Mouse (Mus musculus) neural tube, embryonic 14.5 days (tissue): ENCODE measurements around the gene Apobec2. TPM values are rescaled to one million over a fixed set of nuclear protein-coding genes. Genes with fewer than 3 reads are reported as not detected.
A peak's percentile ranks its signal among the peaks of the same experiment; 100 is the strongest.
"Not testable (repeated sequence)": the region's sequence is repeated elsewhere in the genome, so short reads cannot be mapped to it uniquely, and the experiment has no call there.

Experiments used
- ATAC-seq: fragments of 200-750 bp; cut with Nextera tagmentation; 2 replicates; pipeline ENCODE4 v1.8.0; 2017; ENCODE audit warnings: low read depth, mild to moderate bottlenecking, moderate TSS enrichment, moderate library complexity
- H3K27ac ChIP-seq: fragments of 300-500 bp; sonication (generic); 2 replicates; pipeline ENCODE4 v1.5.1; 2014; ENCODE audit warnings: low read depth, mild to moderate bottlenecking, control low read depth, low read length, moderate library complexity, mixed read lengths
- H3K27me3 ChIP-seq: fragments of 300-500 bp; sonication (generic); 2 replicates; pipeline ENCODE4 v1.6.1; 2014; ENCODE audit warnings: low read length; ENCODE audit not compliant: control insufficient read depth, insufficient read depth
- H3K36me3 ChIP-seq: fragments of 300-500 bp; sonication (generic); 2 replicates; pipeline ENCODE4 v1.6.1; 2014; ENCODE audit warnings: low read length, mixed read lengths; ENCODE audit not compliant: control insufficient read depth, insufficient read depth
- H3K4me1 ChIP-seq: fragments of 300-500 bp; sonication (generic); 2 replicates; pipeline ENCODE4 v1.6.1; 2014; ENCODE audit warnings: low read length; ENCODE audit not compliant: control insufficient read depth, insufficient read depth
- H3K4me2 ChIP-seq: fragments of 300-500 bp; sonication (generic); 2 replicates; pipeline ENCODE4 v1.6.1; 2014; ENCODE audit warnings: mild to moderate bottlenecking, low read depth, low read length, control low read depth
- H3K4me3 ChIP-seq: fragments of 300-500 bp; sonication (generic); 2 replicates; pipeline ENCODE4 v1.5.1; 2014; ENCODE audit warnings: low read depth, low read length, control low read depth, mixed read lengths
- H3K9ac ChIP-seq: fragments of 300-500 bp; sonication (generic); replicated peaks from 2 replicates; pipeline ENCODE4 v1.6.1; 2014; ENCODE audit warnings: low read depth, mild to moderate bottlenecking, control low read depth, low read length, mixed read lengths
- H3K9me3 ChIP-seq: fragments of 300-500 bp; sonication (generic); 2 replicates; pipeline ENCODE4 v1.6.1; 2016; ENCODE audit warnings: low read length; ENCODE audit not compliant: control insufficient read depth
- whole genome bisulfite sequencing: fragments of 180-500 bp; shearing (Covaris S2); extraction: QIAGEN DNeasy Blood & Tissue Kit; methylation state at CpG from one replicate; pipeline ENCODE4 v1.1.7; 2014; 5-methylcytosine and 5-hydroxymethylcytosine counted together
- polyA plus RNA-seq: library from polyadenylated mRNA; unstranded; fragments of >200 nt; fragmentation: Nextera tagmentation; extraction: Ambion mirVana; gene quantifications from 2 replicates; pipeline ENCODE4 v1.2.1, GENCODE M21; 2014

Gene Apobec2
- 0.75 and 0.99 TPM in 2 replicates for polyA plus RNA-seq

GRCm38 (mm10) chr17:48432158-48432980, at the start of gene Apobec2:
Apobec2 (minus strand) TSS chr17:48432930.
- no peaks in the 10 kb centered on the region for H3K9me3 ChIP-seq
- H3K4me2 ChIP-seq: no peak within 1 kb of the TSS
- no peaks in the 10 kb centered on the region for H3K36me3 ChIP-seq
- no peaks in the 10 kb centered on the region for H3K27me3 ChIP-seq
- no peak for ATAC-seq
- H3K27ac ChIP-seq: no peak within 1 kb of the TSS
- no peaks in the 10 kb centered on the region for H3K4me1 ChIP-seq
- H3K9ac ChIP-seq: no peak within 1 kb of the TSS
- H3K4me3 ChIP-seq: no peak within 1 kb of the TSS
- WGBS: 74% methylated on average over 16 of the region's 16 CpGs

DNA sequence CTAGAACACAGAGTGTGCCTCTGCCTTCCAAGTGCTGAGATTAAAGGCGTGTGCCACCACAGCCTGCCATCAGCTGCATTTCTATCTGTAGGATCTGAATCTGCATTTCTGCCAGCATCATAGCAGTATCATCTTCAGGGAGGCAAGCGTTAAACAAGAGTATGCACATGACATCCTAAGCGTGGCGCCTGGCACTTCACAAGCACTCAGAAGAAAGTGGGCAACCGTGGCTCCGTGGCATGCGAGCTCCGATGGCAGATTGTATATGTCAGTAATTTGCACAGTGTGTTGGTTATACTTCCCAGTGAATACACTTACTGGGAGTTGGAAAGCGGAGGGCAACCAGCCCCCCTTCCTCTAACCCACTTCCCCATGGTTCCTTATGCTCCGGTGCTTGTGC, 47.2 kb upstream of the Apobec2 start:
- H3K27ac ChIP-seq: no peak overlapping the region
- no peaks in the 10 kb centered on the region for H3K36me3 ChIP-seq
- WGBS: 84% methylated on average over 10 of the region's 10 CpGs
- no peaks in the 10 kb centered on the region for H3K4me1 ChIP-seq
- H3K4me2 ChIP-seq: no peak overlapping the region
- no peaks in the 10 kb centered on the region for H3K27me3 ChIP-seq
- no peak overlapping the region for H3K9ac ChIP-seq
- no peaks in the 10 kb centered on the region for H3K9me3 ChIP-seq
- no peak for ATAC-seq
- H3K4me3 ChIP-seq: no peak overlapping the region

- H3K9ac ChIP-seq: no peak overlapping the region
- H3K36me3 ChIP-seq: no peaks in the 10 kb centered on the region
- H3K9me3 ChIP-seq: no peaks in the 10 kb centered on the region
- no peaks in the 10 kb centered on the region for H3K27me3 ChIP-seq
- WGBS: 85% methylated on average over 8 of the region's 8 CpGs
- H3K4me3 ChIP-seq: no peak overlapping the region
- no peak overlapping the region for H3K4me2 ChIP-seq
- no peak for ATAC-seq
- no peaks in the 10 kb centered on the region for H3K4me1 ChIP-seq
- H3K27ac ChIP-seq: no peak overlapping the region
Observed at GRCm38 (mm10) chr17:48475444-48475843, 42.7 kb upstream of the Apobec2 start.

DNA sequence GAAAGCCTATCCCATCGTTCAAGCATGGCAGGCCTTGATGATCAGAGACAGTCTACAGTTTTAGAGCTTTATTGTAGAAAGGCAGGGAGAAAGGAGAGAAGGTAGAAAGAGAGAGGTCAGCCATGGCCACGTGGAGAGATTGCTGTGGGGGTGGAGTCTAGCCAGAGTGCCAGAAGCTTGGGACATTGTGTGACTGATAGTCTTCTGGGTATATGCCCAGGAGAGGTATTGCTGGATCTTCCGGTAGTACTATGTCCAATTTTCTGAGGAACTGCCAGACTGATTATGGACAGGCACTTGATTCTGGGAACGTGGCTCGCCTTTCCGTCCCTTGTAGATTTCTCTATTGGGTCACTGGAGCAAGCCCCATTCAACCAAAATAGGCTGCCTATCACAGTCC, 41.6 kb upstream of the Apobec2 start:
- H3K4me2 ChIP-seq, H3K27me3 ChIP-seq, H3K9me3 ChIP-seq, H3K9ac ChIP-seq, H3K36me3 ChIP-seq, ATAC-seq, H3K4me3 ChIP-seq, H3K4me1 ChIP-seq, H3K27ac ChIP-seq: not testable (repeated sequence)
- 86% methylated on average over 6 of the region's 6 CpGs for WGBS

GRCm38 (mm10) chr17:48467395-48468231, 34.9 kb upstream of the Apobec2 start:
- peak; percentile 85 for ATAC-seq

GRCm38 (mm10) chr17:48466769-48467394, 34.2 kb upstream of the Apobec2 start:
- H3K4me1 ChIP-seq: 0 out of 2 replicates have a peak, but pooled peaks cover 3% of the 10 kb centered on the region
- H3K36me3 ChIP-seq: no peaks in the 10 kb centered on the region
- H3K9ac ChIP-seq: no peak overlapping the region
- no peaks in the 10 kb centered on the region for H3K9me3 ChIP-seq
- H3K27me3 ChIP-seq: no peaks in the 10 kb centered on the region
- 39% methylated on average over 22 of the region's 22 CpGs for WGBS
- H3K4me3 ChIP-seq: no peak overlapping the region
- ATAC-seq: peak; percentile 56
- H3K27ac ChIP-seq: no peak overlapping the region
- H3K4me2 ChIP-seq: peak overlapping the region; percentile 26; the same call in 1 of the 2 replicates

More at GRCm38 (mm10) chr17:48467395-48468231, 34.9 kb upstream of the Apobec2 start:
- Histone ChIP-seq H3K9ac (no peak overlapping the region), H3K27ac (no peak overlapping the region), H3K4me2 (peak overlapping the region; percentile 26; the same call in 1 of the 2 replicates), H3K36me3 (no peaks in the 10 kb centered on the region), H3K27me3 (no peaks in the 10 kb centered on the region), H3K4me3 (no peak overlapping the region), H3K9me3 (no peaks in the 10 kb centered on the region), H3K4me1 (0 out of 2 replicates have a peak, but pooled peaks cover 3% of the 10 kb centered on the region)
- WGBS: 11% methylated on average over 22 of the region's 22 CpGs

- WGBS: 95% methylated on average over 4 of the region's 4 CpGs
- ATAC-seq: no peak
- no peaks in the 10 kb centered on the region for H3K9me3 ChIP-seq
- H3K4me1 ChIP-seq: 0 out of 2 replicates have a peak, but pooled peaks cover 3% of the 10 kb centered on the region
- H3K9ac ChIP-seq: no peak overlapping the region
- no peak overlapping the region for H3K4me2 ChIP-seq
- H3K36me3 ChIP-seq: no peaks in the 10 kb centered on the region
- H3K27me3 ChIP-seq: no peaks in the 10 kb centered on the region
- H3K27ac ChIP-seq: no peak overlapping the region
- H3K4me3 ChIP-seq: no peak overlapping the region
Observed at GRCm38 (mm10) chr17:48463391-48463790, 30.7 kb upstream of the Apobec2 start.

DNA sequence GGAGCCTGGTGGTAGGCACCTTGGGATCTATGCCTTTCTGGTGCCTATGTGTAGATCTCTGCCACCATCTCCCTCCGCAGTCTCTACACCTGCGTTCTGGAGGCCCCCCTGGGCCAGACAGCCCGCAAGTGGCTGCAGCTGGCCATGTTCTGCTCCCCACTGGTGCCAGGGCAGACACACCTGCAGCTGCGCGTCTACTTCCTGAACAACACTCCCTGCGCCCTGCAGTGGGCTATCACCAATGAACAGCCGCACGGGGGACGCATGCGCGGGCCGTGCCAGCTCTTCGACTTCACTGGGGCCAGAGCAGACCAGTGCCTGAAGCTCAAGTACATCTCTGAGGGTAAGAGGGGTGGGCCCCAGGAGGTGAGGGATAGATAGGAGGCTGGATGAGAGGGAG, 29.4 kb upstream of the Apobec2 start:
- Histone ChIP-seq H3K9ac (no peak overlapping the region), H3K9me3 (no peaks in the 10 kb centered on the region), H3K4me3 (no peak overlapping the region), H3K27ac (no peak overlapping the region), H3K27me3 (no peaks in the 10 kb centered on the region), H3K36me3 (no peaks in the 10 kb centered on the region), H3K4me1 (no peaks in the 10 kb centered on the region), H3K4me2 (no peak overlapping the region)
- no peak for ATAC-seq
- WGBS: 98% methylated on average over 13 of the region's 13 CpGs
